Mouse (Mus musculus): ENCODE results near the gene Psmb7.

The Psmb7 gene

GRCm38 (mm10) chr2:38544982-38545381 is 98.9 kb downstream of the Psmb7 start:
- DNase-seq (ENCODE audit: low spot score): no peak

DNA sequence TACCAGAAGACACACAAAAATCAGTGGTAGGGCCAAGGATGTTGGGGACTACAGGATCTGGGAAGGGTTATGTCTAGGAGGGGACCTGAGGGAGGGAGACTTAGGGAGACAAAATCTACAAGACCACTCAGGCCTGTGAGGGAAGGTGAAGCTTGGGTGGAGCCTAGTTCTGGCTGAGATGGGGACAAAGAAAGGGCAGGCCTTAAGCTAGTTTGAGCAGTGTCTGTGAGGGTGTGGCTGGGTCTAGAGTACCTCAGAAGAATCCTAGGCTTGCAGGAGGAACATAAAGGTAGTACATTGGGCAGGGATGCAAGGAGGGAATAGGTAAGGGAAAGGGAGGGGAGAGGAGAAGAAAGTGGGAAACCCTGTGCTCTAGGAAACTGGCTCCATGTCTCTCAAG is 99.5 kb downstream of the Psmb7 start:
- DNase-seq (ENCODE audit: low spot score): no peak

DNA sequence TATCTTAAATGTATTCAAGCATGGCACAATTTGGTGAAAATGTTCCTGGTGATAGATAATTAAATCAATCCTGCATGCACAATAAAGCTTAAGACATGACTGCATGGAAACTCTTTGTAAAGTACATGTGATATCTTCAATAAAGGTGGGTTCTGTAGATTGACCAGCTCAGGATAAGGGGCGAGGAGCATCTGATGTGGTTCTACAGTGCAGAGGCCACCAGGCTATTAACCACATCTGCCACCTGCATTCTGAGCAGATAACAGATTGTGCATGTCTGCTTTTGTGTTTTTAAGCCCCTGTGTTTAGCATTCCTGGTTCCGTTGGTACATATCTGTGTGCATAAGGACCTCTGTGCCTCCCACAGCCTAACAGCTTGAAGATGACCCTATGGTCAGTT is 100.7 kb downstream of the Psmb7 start:
- no peak for DNase-seq (ENCODE audit: low spot score)

GRCm38 (mm10) chr2:38542366-38542765 is 101.5 kb downstream of the Psmb7 start:
- no peak for DNase-seq (ENCODE audit: low spot score)

DNA sequence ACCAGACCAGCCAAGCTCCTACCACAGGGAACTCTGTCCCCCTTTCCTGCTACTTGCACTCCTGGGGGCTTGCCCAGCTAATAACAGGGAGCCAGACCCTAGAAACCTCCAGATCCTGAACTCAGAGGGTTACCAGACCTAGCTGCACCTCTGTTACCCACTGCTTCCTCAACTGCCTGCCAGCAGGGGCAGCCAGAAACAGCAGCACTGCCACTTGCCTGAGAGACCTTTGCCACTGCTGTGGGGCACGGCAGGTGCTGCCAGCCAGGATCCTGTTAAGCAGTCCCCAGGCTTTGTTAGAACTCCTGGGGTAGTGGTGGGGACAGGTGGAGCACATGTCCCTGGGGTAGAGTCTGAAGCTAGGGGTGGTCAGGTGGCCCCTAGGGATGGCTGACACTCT is 102.3 kb downstream of the Psmb7 start:
- DNase-seq (ENCODE audit: low spot score): no peak

DNA sequence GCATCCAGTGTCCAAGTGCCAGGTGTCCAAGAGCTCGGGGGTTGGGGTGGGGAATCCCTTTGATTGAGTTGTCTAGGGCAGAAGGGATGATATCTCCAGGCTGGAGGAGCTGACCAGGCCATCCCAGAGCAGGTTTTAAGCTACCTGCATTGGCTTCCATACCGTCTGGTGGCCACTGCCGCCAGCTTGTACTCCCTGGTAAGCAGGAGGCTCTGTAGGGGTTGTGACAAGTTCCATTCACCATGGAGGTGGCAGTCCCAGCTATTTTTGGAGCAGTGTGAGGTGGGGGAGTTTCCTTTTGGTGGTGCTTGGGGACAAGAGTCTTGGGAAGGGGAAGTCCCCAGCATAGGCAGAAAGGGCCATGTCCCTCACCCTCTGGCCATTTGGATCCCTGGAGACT is 102.8 kb downstream of the Psmb7 start:
- DNase-seq (ENCODE audit: low spot score): no peak

DNA sequence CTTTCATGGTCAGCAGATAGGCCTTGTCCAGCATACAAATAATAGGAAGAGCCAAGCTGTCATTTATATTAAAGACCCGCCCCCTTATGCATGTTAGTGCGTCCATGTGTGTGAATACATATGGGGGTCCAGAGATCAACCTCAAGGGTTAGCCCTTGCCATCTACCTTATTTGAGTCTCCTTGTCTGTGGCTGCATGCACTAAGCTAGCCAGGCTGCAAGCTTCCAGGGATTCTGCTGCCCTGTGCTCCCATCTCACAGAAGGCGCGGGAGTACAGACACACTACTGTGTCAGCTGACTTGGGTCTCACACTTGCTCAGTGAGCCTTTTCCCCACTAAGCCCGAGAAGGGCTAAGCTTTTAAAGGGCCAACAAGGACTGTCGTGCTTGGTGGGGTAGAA is 103.2 kb downstream of the Psmb7 start:
- no peak for DNase-seq (ENCODE audit: low spot score)

GRCm38 (mm10) chr2:38539677-38540076 is 104.2 kb downstream of the Psmb7 start:
- no peak for DNase-seq (ENCODE audit: low spot score)
